Mouse (Mus musculus): ENCODE data around the gene Dact3. TPM values are rescaled to one million over a fixed set of nuclear protein-coding genes. Genes with fewer than 3 reads are reported as not detected.

Gene Dact3
- polyA plus RNA-seq, 1 experiment from 2014 or later = 4.9 TPM

- Histone ChIP-seq H3K27ac (replicated peaks; ENCODE audit: low read depth, low read length) (no peak overlapping the region), H3K9ac (replicated peaks; ENCODE audit: low read length) (no peak overlapping the region), H3K36me3 (ENCODE audit: control insufficient read depth, insufficient read depth, low read length) (peaks cover 23% of the 10 kb centered on the region), H3K4me1 (ENCODE audit: control insufficient read depth, insufficient read depth, low read length) (peaks cover 12% of the 10 kb centered on the region), H3K27me3 (ENCODE audit: control insufficient read depth, insufficient read depth, low read length) (no peaks in the 10 kb centered on the region), H3K4me2 (ENCODE audit: low read length) (no peak overlapping the region), H3K4me3 (replicated peaks; ENCODE audit: low read depth, low read length) (no peak overlapping the region), H3K9me3 (ENCODE audit: control insufficient read depth, low read length) (no peaks in the 10 kb centered on the region)
- WGBS = 94% methylated on average over 5 of the region's 5 CpGs
- DNase-seq (no peak), ATAC-seq (ENCODE audit: low FRiP score, low TSS enrichment) (no peak)
Measured at GRCm38 (mm10) chr7:16846775-16847174, 28.3 kb upstream of the Dact3 start.

- H3K4me2 ChIP-seq (ENCODE audit: low read length) = no peak overlapping the region
- H3K4me1 ChIP-seq (ENCODE audit: control insufficient read depth, insufficient read depth, low read length) = peaks cover 12% of the 10 kb centered on the region
- WGBS = 86% methylated on average over 19 of the region's 19 CpGs
- no peaks in the 10 kb centered on the region for H3K27me3 ChIP-seq (ENCODE audit: control insufficient read depth, insufficient read depth, low read length)
- no peak overlapping the region for H3K9ac ChIP-seq (replicated peaks; ENCODE audit: low read length)
- H3K9me3 ChIP-seq (ENCODE audit: control insufficient read depth, low read length) = no peaks in the 10 kb centered on the region
- no peak overlapping the region for H3K4me3 ChIP-seq (replicated peaks; ENCODE audit: low read depth, low read length)
- H3K36me3 ChIP-seq (ENCODE audit: control insufficient read depth, insufficient read depth, low read length) = peaks cover 24% of the 10 kb centered on the region
- DNase-seq (no peak), ATAC-seq (ENCODE audit: low FRiP score, low TSS enrichment) (no peak)
- no peak overlapping the region for H3K27ac ChIP-seq (replicated peaks; ENCODE audit: low read depth, low read length)
Measured at GRCm38 (mm10) chr7:16847507-16847906, 27.6 kb upstream of the Dact3 start.

- Histone ChIP-seq H3K4me2 (ENCODE audit: low read length) (no peak overlapping the region), H3K36me3 (ENCODE audit: control insufficient read depth, insufficient read depth, low read length) (peaks cover 32% of the 10 kb centered on the region), H3K27me3 (ENCODE audit: control insufficient read depth, insufficient read depth, low read length) (no peaks in the 10 kb centered on the region), H3K4me3 (replicated peaks; ENCODE audit: low read depth, low read length) (no peak overlapping the region), H3K27ac (replicated peaks; ENCODE audit: low read depth, low read length) (no peak overlapping the region), H3K9me3 (ENCODE audit: control insufficient read depth, low read length) (no peaks in the 10 kb centered on the region), H3K9ac (replicated peaks; ENCODE audit: low read length) (no peak overlapping the region), H3K4me1 (ENCODE audit: control insufficient read depth, insufficient read depth, low read length) (peaks cover 9% of the 10 kb centered on the region)
- 14% methylated on average over 17 of the region's 17 CpGs for WGBS
- ATAC-seq (ENCODE audit: low FRiP score, low TSS enrichment) (no peak), DNase-seq (peak; percentile 62)
Measured at GRCm38 (mm10) chr7:16848579-16848978, 26.5 kb upstream of the Dact3 start.

- WGBS = 95% methylated on average over 4 of the region's 4 CpGs
Measured at GRCm38 (mm10) chr7:16851636-16852035, 23.5 kb upstream of the Dact3 start.

GRCm38 (mm10) chr7:16853302-16853831 lies 21.8 kb upstream of the Dact3 start:
- no peak overlapping the region for H3K4me2 ChIP-seq (ENCODE audit: low read length)
- 91% methylated on average over 14 of the region's 14 CpGs for WGBS
- H3K4me1 ChIP-seq (ENCODE audit: control insufficient read depth, insufficient read depth, low read length) = no peaks in the 10 kb centered on the region
- no peak for ATAC-seq (ENCODE audit: low FRiP score, low TSS enrichment)
- DNase-seq = no peak
- no peak overlapping the region for H3K27ac ChIP-seq (replicated peaks; ENCODE audit: low read depth, low read length)
- no peaks in the 10 kb centered on the region for H3K27me3 ChIP-seq (ENCODE audit: control insufficient read depth, insufficient read depth, low read length)
- no peak overlapping the region for H3K4me3 ChIP-seq (replicated peaks; ENCODE audit: low read depth, low read length)
- H3K9ac ChIP-seq (replicated peaks; ENCODE audit: low read length) = no peak overlapping the region
- H3K9me3 ChIP-seq (ENCODE audit: control insufficient read depth, low read length) = no peaks in the 10 kb centered on the region
- H3K36me3 ChIP-seq (ENCODE audit: control insufficient read depth, insufficient read depth, low read length) = peaks cover 63% of the 10 kb centered on the region

More at GRCm38 (mm10) chr7:16851636-16852035, 23.5 kb upstream of the Dact3 start:
- H3K4me3 ChIP-seq (replicated peaks; ENCODE audit: low read depth, low read length) = no peak overlapping the region
- no peak overlapping the region for H3K4me2 ChIP-seq (ENCODE audit: low read length)
- no peak overlapping the region for H3K27ac ChIP-seq (replicated peaks; ENCODE audit: low read depth, low read length)
- no peaks in the 10 kb centered on the region for H3K27me3 ChIP-seq (ENCODE audit: control insufficient read depth, insufficient read depth, low read length)
- no peaks in the 10 kb centered on the region for H3K4me1 ChIP-seq (ENCODE audit: control insufficient read depth, insufficient read depth, low read length)
- ATAC-seq (ENCODE audit: low FRiP score, low TSS enrichment) (no peak), DNase-seq (no peak)
- peaks cover 59% of the 10 kb centered on the region for H3K36me3 ChIP-seq (ENCODE audit: control insufficient read depth, insufficient read depth, low read length)
- H3K9ac ChIP-seq (replicated peaks; ENCODE audit: low read length) = no peak overlapping the region
- H3K9me3 ChIP-seq (ENCODE audit: control insufficient read depth, low read length) = no peaks in the 10 kb centered on the region

GRCm38 (mm10) chr7:16858336-16858735 lies 16.8 kb upstream of the Dact3 start:
- H3K36me3 ChIP-seq (ENCODE audit: control insufficient read depth, insufficient read depth, low read length) = peaks cover 34% of the 10 kb centered on the region
- 15% methylated on average over 17 of the region's 17 CpGs for WGBS
- no peak for ATAC-seq (ENCODE audit: low FRiP score, low TSS enrichment)

GRCm38 (mm10) chr7:16859902-16860651 lies 15.0 kb upstream of the Dact3 start:
- H3K27me3 ChIP-seq (ENCODE audit: control insufficient read depth, insufficient read depth, low read length) = no peaks in the 10 kb centered on the region
- peaks cover 31% of the 10 kb centered on the region for H3K36me3 ChIP-seq (ENCODE audit: control insufficient read depth, insufficient read depth, low read length)
- DNase-seq (peak; percentile 81), ATAC-seq (ENCODE audit: low FRiP score, low TSS enrichment) (no peak)
- WGBS = 26% methylated on average over 5 of the region's 5 CpGs
- H3K9ac ChIP-seq (replicated peaks; ENCODE audit: low read length) = no peak overlapping the region
- no peak overlapping the region for H3K4me2 ChIP-seq (ENCODE audit: low read length)
- no peak overlapping the region for H3K27ac ChIP-seq (replicated peaks; ENCODE audit: low read depth, low read length)
- H3K4me3 ChIP-seq (replicated peaks; ENCODE audit: low read depth, low read length) = no peak overlapping the region
- no peaks in the 10 kb centered on the region for H3K4me1 ChIP-seq (ENCODE audit: control insufficient read depth, insufficient read depth, low read length)
- no peaks in the 10 kb centered on the region for H3K9me3 ChIP-seq (ENCODE audit: control insufficient read depth, low read length)

More at GRCm38 (mm10) chr7:16858336-16858735, 16.8 kb upstream of the Dact3 start:
- Histone ChIP-seq H3K27ac (replicated peaks; ENCODE audit: low read depth, low read length) (no peak overlapping the region), H3K4me3 (replicated peaks; ENCODE audit: low read depth, low read length) (no peak overlapping the region), H3K9ac (replicated peaks; ENCODE audit: low read length) (no peak overlapping the region), H3K27me3 (ENCODE audit: control insufficient read depth, insufficient read depth, low read length) (no peaks in the 10 kb centered on the region), H3K9me3 (ENCODE audit: control insufficient read depth, low read length) (no peaks in the 10 kb centered on the region), H3K4me1 (ENCODE audit: control insufficient read depth, insufficient read depth, low read length) (no peaks in the 10 kb centered on the region), H3K4me2 (ENCODE audit: low read length) (no peak overlapping the region)
- DNase-seq = peak; percentile 73

GRCm38 (mm10) chr7:16867488-16867887 lies 7.6 kb upstream of the Dact3 start:
- 84% methylated on average over 3 of the region's 3 CpGs for WGBS
- no peak for DNase-seq
- H3K9ac ChIP-seq (replicated peaks; ENCODE audit: low read length) = no peak overlapping the region

GRCm38 (mm10) chr7:16869497-16869896 lies 5.6 kb upstream of the Dact3 start:
- Histone ChIP-seq H3K27me3 (ENCODE audit: control insufficient read depth, insufficient read depth, low read length) (no peaks in the 10 kb centered on the region), H3K9me3 (ENCODE audit: control insufficient read depth, low read length) (no peaks in the 10 kb centered on the region), H3K4me1 (ENCODE audit: control insufficient read depth, insufficient read depth, low read length) (no peaks in the 10 kb centered on the region), H3K36me3 (ENCODE audit: control insufficient read depth, insufficient read depth, low read length) (peaks cover 15% of the 10 kb centered on the region), H3K4me3 (replicated peaks; ENCODE audit: low read depth, low read length) (peak overlapping the region; percentile 31), H3K9ac (replicated peaks; ENCODE audit: low read length) (peak overlapping the region; percentile 53; the same call in 1 of the 2 replicates), H3K4me2 (ENCODE audit: low read length) (peak overlapping the region; percentile 54), H3K27ac (replicated peaks; ENCODE audit: low read depth, low read length) (peak overlapping the region; percentile 81)
- ATAC-seq (ENCODE audit: low FRiP score, low TSS enrichment) (peak; percentile 95), DNase-seq (peak; percentile 93)
- 12% methylated on average over 16 of the region's 16 CpGs for WGBS

More at GRCm38 (mm10) chr7:16867488-16867887, 7.6 kb upstream of the Dact3 start:
- no peaks in the 10 kb centered on the region for H3K4me1 ChIP-seq (ENCODE audit: control insufficient read depth, insufficient read depth, low read length)
- no peak overlapping the region for H3K4me3 ChIP-seq (replicated peaks; ENCODE audit: low read depth, low read length)
- H3K27ac ChIP-seq (replicated peaks; ENCODE audit: low read depth, low read length) = no peak overlapping the region
- no peaks in the 10 kb centered on the region for H3K9me3 ChIP-seq (ENCODE audit: control insufficient read depth, low read length)
- H3K27me3 ChIP-seq (ENCODE audit: control insufficient read depth, insufficient read depth, low read length) = no peaks in the 10 kb centered on the region
- peaks cover 24% of the 10 kb centered on the region for H3K36me3 ChIP-seq (ENCODE audit: control insufficient read depth, insufficient read depth, low read length)
- no peak for ATAC-seq (ENCODE audit: low FRiP score, low TSS enrichment)
- H3K4me2 ChIP-seq (ENCODE audit: low read length) = no peak overlapping the region
